Mouse (Mus musculus): Measurements from ENCODE around the gene H2-M5.
A peak's percentile ranks its signal among the peaks of the same experiment; 100 is the strongest.
"Not testable (repeated sequence)": the region's sequence is repeated elsewhere in the genome, so short reads cannot be mapped to it uniquely, and the experiment has no call there.

H2-M5 gene

DNA sequence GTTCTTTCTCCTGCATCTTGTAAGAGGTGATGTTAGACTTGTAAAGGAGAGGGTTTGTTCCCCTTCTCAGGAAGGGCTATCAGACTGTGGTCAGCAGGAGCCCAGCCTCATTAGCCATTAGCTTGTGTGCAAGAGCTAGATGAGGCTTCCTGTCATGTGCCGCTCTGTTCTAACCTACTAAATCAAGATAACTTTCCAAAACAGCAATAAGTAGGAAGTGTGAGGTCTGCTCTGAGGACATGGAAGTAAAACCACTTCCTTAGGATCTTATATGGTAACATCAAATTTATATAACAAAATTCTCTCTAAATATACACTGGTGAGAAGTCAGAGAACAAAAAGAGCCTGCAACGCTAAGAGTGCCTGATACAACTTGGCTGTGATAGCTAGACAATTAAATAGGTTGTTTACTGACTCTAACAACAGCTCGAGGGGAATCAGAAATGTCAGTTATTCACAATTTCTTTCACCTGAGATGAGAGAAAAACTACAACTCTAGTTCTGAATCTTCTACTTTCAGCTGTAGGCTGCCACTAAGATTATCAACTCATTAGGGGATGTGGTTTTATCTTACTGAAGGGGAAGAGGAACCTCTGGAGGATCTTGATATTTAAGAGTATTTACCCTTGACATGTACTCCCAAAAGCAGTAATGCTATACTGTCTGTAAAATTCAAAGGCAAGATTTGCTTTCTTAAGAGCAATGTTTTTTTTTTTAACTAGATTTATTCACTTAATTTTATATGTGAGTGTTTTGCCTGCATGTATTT is 3.2 kb upstream of the H2-M5 start:
- no peak for DNase-seq

DNA sequence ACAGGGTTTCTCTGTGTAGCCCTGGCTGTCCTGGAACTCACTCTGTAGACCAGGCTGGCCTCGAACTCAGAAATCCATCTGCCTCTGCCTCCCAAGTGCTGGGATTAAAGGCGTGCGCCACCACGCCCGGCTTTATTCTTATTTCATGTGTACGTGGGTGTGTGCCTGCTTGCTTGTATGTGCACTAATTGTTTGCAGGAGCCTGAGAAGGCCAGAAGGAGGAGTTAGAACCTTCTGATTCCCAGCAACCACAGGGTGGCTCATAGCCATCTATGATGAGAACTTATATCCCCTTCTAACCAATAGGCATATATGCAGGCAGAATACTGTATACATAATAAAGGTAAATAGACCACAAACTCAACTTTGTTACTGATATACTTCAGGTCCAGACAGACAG is 1.3 kb upstream of the H2-M5 start:
- DNase-seq = not testable (repeated sequence)

DNA sequence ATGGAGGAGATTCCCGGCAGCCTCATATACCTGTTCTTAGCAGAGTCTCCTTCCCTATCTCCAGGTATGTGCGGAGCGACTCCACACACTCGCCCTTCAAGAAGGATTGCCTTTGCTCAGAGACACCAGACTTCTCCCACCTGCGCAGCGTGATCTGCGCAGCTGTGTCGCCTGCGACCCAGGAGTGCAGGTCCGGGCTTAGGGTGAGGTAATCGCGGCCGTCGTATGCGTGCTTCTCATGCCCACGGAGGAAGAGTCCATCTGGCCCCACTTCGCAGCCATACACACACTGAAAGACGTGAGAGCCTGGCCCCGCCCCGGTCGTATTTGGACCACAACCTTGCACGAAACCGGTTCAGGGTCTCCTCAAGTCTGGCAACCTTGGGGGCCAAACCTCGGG is 862 bp downstream of the H2-M5 start:
- no peak for DNase-seq

DNA sequence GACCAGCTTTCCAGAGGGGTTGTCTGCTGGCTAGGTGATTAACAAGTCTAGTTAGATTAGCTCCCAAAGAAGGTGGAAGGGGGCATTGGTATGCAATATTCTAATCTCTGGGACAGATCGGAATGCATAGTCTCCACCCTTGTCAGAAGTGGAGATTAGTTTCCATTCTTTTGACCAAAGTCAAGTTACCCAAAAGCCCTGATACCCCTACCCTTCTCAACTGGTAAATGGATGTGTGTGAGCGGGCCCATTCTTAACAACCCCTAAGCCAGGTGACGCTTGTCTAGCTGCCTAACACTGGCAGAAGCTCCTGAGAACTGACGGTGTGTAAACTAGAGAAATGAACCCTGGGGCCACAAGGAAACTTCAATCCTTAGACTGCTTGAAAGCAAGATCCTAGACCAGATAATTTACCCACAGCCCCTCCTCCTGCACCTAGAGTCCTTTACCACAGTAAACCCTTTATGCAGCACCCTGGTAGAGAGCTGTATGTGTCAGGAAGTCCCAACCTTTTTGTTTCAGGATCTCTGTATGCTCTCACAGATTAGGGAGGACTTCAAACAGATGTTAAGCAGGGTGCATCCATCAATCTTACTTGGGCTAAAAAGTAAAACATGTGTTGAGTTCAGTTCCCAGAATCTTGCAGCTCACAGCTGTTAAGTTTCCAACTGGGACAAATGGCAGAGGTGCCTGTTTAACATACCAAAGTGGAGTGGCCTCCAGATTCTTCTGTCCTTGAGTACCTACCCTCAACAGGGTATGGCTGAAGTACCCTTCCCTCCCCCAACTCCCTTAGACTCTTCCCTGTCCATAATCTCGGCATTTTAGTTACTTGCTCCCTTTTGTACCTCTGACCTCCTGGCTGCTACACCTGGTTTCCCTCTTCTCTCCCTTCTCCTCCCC is 6.8 kb downstream of the H2-M5 start:
- DNase-seq = no peak

DNA sequence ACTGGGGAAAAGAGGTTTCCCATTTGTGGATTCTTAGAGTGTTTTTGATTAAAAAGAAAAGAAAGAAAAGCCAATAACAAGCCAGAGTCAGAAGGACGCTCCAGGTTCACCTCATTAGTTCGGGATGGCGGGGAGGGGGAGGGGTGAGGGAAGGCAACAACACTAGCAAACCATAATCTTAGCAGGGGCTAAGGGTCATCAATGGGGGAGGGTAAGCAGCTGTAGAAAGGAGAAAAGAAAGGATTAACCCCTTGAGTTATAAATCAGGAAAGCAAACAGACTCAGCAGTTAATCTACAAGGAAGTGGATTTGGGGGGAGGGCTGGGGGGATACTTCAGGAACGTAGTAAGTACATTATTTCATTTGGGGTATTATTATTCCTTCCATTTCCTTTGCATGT is 7.5 kb downstream of the H2-M5 start:
- DNase-seq = no peak

DNA sequence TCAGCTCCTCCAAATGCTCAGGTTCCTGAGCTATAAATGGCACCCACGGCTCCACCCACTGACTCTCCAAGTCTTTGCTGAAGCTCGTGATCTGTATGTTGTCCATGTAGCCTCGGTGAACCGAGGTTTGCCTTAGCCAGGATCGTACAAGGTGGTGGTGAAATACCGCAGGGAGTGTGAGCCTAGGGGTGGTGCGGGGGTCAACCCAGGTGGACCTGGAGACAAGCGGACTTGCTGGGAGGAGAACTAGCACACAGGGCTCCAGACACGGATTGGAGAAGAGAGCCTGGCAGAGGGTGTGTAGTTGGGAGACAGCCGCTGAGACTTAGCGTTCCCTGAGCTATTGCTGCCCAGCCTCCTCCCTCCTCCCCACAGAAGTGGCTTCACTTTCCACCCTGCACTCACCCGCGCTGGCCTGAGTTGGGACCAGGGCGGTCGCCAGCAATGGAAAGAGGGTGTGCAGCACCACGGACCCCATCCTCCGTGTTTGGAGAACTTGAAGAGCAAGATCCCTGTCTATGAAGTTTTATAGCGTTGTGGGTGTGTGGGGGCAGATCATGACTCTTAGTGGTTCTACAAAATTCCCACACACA is 8.0 kb downstream of the H2-M5 start, which contains the start of gene 2410137M14Rik:
2410137M14Rik (minus strand) TSS at position 17 of the 593 bp plus-strand sequence.
- no peak for DNase-seq

DNA sequence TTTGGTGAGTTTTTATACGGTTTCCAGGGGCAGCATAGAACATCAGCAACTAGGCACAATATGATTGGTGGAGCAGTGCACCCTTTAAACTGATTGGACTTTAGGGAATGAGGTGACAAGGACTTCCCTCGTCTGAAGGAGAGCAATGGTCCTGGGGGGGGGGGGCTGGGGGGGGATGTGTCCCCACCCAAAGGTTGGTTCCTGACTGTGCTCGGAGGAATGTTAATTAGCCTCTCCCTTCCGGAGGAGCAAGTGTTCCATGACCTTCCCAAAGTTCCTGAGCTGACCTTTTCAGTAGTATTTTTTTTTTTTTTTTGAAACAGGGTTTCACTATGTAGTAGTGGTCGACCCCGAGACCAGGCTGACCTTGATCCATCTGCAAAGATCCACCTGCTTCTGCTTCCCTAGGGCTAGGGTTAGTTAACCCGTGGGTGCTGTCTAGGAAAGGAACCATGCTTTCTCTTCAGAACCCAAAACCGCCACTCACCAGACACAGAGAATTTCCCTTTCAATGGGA is 16.0 kb downstream of the H2-M5 start:
- DNase-seq = no peak

DNA sequence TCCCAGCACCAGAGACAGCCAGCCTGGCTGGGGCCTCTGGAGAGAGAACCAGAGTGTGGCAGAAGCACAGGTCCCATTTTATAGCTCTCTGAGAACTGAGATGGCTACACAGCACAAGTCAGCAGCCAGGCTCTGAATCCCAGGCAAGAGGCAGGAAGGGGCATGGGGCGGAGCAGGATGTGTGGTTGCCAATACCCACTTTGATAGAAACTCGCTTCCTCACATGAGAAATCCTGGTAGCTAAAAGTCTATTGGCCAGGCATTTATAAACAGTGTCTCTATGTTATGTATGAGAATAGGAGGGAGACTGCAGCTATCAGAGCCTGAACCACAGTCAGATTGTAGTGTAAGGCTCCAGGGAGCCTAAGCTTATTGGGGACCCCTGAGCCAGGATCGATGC is 16.5 kb downstream of the H2-M5 start:
- no peak for DNase-seq

DNA sequence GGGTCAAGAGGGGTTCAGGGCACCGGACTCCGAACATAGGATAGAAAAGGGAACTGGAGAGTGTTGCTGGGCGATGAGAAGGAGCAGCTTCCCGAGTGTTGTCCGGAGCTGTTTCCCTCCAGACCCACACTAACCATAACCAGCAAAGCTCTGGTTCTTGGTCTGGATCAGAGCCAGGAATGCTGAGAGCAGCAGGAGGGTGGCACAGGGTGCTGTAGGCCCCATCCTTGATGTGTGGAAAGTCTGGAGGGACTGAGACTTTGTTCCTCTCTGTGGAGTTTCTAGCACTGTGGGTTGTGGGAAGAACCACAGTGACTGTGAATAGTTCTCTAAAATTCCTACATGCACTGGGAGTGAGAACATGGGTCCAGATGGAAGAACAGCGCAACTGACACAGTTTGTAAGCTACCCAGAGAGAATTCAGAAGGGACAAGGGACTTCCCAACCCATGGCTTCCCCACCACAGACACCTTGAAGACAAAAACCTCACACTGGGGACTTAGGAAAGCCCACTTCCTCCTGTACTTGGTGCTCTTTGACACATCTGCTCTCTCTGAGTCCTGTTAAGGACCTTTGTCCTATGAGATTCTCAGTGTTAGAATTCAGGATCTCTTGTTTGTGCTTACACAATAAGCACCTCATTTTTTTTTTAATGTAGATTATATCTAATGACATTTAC is 18.0 kb downstream of the H2-M5 start:
- no peak for DNase-seq

DNA sequence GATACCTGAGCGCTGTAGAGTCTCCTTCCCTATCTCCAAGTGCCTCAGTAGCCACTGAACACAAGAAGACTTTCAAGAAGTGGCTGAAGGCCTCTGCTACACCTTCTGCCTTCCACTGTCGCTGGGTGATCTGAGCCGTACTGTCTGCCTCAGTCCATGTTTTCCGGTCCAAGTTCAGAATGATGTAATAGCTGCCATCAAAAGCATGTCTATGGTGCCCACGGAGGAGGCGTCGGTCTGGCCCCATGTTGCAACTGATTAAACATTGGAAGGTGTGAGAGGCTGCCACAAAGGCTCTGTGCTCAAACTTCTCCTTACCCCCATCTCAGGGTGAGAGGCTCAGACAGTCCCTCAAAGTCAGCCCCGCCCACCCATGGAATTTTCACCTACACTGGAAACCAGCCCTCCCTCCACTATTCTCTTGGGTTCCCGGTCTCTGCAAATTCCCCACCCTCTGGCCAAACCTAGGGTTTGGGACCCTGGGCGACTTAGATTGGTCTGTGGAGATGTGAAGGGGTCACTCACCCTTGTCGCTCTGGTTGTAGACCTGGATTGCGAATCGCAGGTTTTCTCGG is 18.9 kb downstream of the H2-M5 start:
- no peak for DNase-seq

DNA sequence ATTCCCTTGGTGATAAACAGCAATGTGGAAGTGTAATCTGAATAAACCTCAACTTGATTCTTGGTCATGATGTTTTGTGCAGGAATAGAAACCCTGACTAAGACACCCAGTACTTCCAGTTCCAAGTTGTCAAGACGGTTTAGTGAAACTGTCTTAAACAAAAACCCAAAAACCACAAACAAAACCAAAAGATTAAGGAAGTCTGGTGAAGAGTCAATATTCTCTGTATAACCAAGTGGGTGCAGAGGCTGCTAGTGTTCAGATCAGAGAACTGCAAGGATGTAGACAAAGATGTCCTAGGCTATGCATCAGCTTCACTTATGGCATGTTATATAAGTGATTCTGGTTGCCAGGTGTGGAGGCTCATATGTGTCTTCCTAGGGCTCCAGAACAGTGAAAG is 22.5 kb downstream of the H2-M5 start:
- no peak for DNase-seq

DNA sequence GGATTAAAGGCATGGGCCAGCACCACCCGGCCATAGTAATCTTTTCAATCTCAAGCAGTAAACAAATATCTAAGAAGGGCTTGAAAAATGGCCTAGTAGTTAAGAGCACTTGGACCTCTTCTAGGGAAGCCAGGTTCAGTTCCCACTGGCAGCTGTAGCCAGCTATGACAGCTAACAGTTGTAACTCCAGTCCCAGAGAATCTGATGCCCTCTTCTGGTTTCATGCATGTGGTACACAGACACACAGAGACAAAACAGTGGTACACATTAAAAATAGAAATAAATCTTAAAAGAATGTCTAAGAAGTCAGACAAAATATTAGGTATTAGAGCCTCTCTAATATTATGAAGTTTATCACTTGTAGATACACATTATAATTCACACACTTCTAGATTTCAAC is 28.2 kb downstream of the H2-M5 start:
- no peak for DNase-seq

DNA sequence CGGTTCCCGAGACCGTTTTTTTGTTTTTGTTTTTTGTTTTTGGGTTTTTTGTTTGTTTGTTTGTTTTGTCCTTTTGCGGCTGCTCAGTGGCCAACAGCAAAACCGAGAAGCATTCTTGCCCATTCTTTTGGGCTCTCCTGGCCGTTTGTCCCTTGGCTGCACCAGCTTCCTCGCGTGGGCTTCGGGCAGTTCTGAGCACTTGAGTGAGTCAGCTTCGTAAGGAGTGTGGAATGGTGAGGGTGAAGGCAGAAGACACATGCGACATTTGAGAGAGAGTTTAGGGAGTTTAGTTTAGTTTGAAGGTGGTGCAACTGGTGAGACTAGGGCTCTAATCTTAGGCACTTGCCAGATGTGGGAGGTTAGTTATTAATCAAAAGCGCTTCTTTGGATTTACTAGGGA is 30.5 kb downstream of the H2-M5 start:
- DNase-seq = no peak

DNA sequence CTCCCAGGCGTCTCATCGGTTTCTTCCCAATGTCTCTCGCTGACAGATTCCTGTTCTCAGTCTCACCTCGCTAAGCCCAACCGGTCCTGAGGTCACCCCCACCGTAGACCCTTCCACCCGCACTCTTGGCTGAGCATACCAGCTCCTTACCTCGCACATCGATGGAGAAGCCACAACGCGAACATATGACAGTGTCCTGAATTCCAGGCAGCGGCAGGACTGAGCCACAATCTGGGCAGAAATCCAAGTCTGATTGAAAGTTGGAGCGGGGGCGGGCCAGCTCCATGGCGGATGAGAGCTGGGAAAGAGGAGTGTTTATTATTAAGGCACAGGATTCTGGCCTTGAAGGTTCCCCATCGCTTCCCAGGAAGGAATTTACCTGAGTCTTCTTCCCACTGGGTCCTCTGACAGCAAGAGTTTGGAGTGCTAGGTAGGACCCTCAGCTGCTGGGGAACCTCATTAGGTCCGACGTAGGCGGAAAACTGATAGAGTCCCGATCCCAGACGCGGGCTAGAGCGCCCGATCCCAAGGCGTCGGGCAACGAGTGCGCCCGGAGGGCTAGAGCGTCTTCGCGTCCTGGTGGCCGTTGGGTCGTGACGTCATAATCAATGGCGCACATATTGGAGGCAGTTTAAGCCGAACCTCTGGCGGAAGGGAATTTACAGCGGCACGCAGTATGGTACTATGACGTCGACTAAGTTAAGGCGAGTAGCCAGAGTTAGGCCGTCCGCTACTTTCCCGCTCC is 31.2 kb downstream of the H2-M5 start, which contains the start of the genes Znrd1 and Znrd1as:
Znrd1 (minus strand) TSS at position 561 of the 745 bp plus-strand sequence.
Znrd1as (plus strand) TSS at position 594 of the 745 bp plus-strand sequence.
- DNase-seq = peak; percentile 96 to 97

DNA sequence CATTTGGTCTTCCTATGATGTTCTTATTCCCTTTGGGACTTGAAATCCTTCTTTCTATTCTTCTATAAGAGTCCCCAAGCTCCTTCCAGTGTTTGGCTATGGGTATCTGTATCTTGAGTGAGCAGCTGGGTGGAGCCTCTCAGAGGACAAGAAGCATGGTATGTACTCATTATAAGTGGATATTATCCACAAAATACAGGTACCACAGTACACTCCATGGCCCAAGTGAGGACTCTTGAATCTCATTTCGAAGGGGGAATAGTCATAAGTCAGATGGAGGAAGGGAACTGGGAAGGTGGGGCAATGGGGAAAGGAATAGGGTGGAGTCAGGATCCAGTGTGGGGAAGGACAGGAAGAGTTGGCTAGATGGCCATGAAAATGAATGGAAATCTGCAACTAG is 36.3 kb downstream of the H2-M5 start:
- no peak for DNase-seq

DNA sequence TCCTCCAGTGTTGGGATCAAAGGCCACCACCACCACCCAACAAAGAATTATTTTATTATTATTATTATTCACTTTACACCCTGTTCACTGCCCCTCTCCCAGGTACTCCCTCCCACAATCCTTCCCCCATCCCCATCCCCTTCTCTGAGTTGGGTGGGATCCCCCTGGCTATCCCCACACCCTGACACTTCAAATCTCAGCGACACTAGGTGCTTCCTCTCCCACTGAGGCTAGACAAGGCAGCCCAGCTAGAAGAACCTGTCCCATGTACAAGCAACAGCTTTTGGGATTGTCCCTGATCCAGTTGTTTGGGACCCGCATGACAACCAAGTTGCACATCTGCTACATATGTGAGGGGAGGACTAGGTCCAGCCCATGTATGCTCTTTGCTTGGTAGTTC is 36.7 kb downstream of the H2-M5 start:
- DNase-seq = no peak

DNA sequence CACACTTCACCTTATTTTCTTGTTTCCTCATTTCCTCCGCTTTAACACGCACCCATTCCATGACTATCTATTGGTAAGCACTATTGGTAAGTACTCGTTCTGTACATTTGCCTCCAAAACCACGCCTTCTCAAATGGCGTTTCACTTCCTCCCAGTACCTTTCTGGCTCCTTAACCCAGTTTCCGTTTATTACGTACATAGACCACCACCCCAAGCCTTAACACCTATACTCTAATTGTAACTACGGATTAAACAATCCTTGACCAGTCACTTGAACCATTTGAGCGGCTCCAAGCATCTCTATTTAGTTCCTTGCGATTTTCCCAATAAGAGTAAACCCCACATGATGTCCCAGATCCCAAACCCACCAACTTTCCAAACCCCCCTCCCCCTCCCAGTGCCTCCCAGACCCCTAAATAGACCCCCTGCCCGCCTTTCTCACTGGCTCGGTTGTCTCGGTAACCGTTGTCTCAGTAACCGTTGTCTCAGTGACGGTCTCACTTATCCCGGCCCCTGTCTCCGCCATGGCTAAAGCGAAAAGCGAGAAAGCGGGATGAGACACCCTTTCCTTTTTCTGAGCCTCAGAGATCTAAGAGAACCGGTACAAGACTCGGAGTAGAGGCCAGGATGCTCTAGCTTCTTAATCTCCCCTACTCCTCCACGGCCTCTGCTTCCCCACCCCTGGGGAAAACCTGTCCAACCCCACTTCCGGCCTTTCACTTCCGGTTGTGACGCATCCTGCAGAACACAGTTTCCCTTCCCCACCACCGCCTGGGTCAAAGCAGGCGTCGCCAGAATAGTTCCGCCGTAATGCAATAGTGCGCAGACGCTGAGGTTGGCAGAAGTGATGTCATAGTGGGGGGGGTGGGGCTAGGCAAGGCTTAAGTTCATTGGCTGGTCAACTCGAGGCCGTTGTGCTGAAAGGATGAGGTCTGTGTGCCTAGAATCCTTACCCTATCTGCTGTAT is 38.1 kb downstream of the H2-M5 start, which contains the start of gene Ppp1r11:
Ppp1r11 (minus strand) TSS at position 761 of the 967 bp plus-strand sequence.
- peak; percentile 97 to 98 for DNase-seq

DNA sequence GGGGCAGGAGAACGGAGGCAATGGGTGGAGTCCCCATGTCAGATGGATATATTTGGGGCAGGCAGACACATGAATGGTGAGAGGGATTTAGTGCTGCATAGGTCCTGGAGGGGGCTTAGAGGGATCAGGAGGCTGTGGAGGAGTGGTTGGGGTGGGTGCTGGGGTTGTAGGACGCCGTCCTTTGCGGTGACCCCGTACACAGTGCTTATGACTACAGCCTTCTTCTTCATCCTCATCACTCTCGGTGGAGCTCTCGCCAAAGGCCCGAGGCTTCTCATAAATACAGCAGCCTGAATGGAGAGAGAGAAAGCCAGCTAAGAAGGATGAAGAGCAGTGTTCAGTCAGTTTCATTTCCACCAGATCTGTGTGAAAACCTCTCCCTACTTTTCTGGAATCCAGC is 40.1 kb downstream of the H2-M5 start:
- no peak for DNase-seq

DNA sequence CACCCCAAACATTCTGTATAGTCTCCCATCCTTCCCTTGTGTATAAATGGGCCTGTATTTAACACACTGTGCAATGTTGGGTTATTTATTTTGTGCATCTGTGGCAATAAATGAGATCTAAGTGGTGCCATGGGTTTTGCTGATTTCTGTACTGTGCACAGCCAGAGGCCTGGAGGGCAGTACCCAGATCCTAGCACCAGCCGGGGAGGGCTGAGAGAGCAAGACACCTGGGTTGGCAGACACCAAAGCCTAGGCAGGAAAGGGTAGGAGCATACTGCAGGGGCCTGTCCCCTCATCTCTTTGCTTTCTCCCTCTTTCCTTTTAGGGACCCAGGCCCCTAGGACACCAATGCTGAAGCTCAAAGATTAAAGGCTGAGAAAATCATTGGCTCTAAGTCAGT is 41.1 kb downstream of the H2-M5 start:
- DNase-seq = no peak
